Mouse (Mus musculus) kidney, embryonic 14.5 days (tissue): ENCODE data around the gene Dynlt1f. TPM values are rescaled to one million over a fixed set of nuclear protein-coding genes. Genes with fewer than 3 reads are reported as not detected.
"Not testable (repeated sequence)": the region's sequence is repeated elsewhere in the genome, so short reads cannot be mapped to it uniquely, and the experiment has no call there.

Experiments used
- ATAC-seq: fragments of 200-750 bp; cut with Nextera tagmentation; 2 replicates; pipeline ENCODE4 v1.8.0; 2017; ENCODE audit warnings: moderate number of reproducible peaks, mild to moderate bottlenecking, moderate TSS enrichment, moderate library complexity; ENCODE audit not compliant: low FRiP score, low TSS enrichment
- H3K27ac ChIP-seq: fragments of 300-500 bp; sonication (generic); 2 replicates; pipeline ENCODE4 v1.5.1; 2014; ENCODE audit warnings: low read depth, mild to moderate bottlenecking, low read length, moderate library complexity, mixed read lengths
- H3K27me3 ChIP-seq: fragments of 300-500 bp; sonication (generic); 2 replicates; pipeline ENCODE4 v1.6.1; 2014; ENCODE audit warnings: mild to moderate bottlenecking, low read length; ENCODE audit not compliant: control insufficient read depth, insufficient read depth
- H3K36me3 ChIP-seq: fragments of 300-500 bp; sonication (generic); 2 replicates; pipeline ENCODE4 v1.6.1; 2014; ENCODE audit warnings: low read length, mixed read lengths; ENCODE audit not compliant: control insufficient read depth, insufficient read depth
- H3K4me1 ChIP-seq: fragments of 300-500 bp; sonication (generic); 2 replicates; pipeline ENCODE4 v1.6.1; 2014; ENCODE audit warnings: low read length, mixed read lengths; ENCODE audit not compliant: control insufficient read depth, insufficient read depth
- H3K4me2 ChIP-seq: fragments of 300-500 bp; sonication (generic); replicated peaks from 2 replicates; pipeline ENCODE4 v1.6.1; 2014; ENCODE audit warnings: low read depth, mild to moderate bottlenecking, low read length
- H3K4me3 ChIP-seq: fragments of 300-500 bp; sonication (generic); 2 replicates; pipeline ENCODE4 v1.5.1; 2014; ENCODE audit warnings: mild to moderate bottlenecking, low read length
- H3K9ac ChIP-seq: fragments of 300-500 bp; sonication (generic); 2 replicates; pipeline ENCODE4 v1.6.1; 2014; ENCODE audit warnings: low read depth, mild to moderate bottlenecking, low read length, moderate library complexity
- H3K9me3 ChIP-seq: fragments of 300-500 bp; sonication (generic); 2 replicates; pipeline ENCODE4 v1.6.1; 2016; ENCODE audit warnings: low read length; ENCODE audit not compliant: control insufficient read depth
- WGBS: fragments of 180-500 bp; shearing (Covaris S2); extraction: QIAGEN DNeasy Blood & Tissue Kit; methylation state at CpG from one replicate; pipeline ENCODE4 v1.1.7; 2014; 5-methylcytosine and 5-hydroxymethylcytosine counted together
- polyA plus RNA-seq: library from polyadenylated mRNA; unstranded; fragments of >200 nt; fragmentation: Nextera tagmentation; extraction: Ambion mirVana; gene quantifications from 2 replicates; pipeline ENCODE4 v1.2.1, GENCODE M21; 2014

Dynlt1f gene
- polyA plus RNA-seq: 324 and 393 TPM in 2 replicates

DNA sequence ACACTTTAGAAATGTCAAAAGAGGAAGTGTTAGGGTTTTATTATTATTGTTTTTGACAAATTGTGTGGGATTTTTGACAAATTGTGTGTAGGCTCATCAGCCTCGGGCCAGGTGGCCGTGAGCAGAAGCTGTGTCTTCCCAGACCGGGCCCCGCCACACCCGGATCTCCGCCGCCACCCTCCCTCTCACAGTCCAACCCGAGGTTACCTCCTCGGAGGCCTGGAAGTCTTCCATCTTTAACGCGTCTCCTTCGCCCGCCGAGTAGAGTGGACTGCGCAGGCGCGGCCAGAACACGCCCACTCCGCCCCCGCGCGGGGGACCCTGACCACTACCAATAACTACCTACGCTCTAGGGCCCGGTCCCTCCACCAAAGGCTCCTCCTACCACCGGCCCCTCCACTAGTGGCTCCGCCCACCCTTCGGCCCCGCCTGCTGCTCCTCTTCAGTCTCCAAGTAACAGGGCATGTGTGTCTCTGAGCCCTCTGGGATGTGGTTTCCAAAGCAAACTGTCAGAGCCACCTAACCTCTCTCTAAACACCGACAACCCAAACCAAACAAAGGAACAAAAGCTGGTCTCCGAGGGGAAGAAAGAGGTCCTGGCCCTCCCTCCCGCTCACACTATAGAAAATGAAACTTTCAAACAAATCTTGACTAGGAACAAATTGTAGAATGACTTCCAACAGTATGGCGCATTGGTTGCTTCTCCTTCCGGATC lies at the start of gene Dynlt1f:
Gene Dynlt1f (minus strand): TSS at position 334 of the 715 bp plus-strand sequence.
- H3K9ac ChIP-seq: peak within 1 kb of the TSS; percentile 62
- not testable (repeated sequence) for H3K9me3 ChIP-seq, H3K27ac ChIP-seq, H3K4me1 ChIP-seq, H3K27me3 ChIP-seq, H3K36me3 ChIP-seq
- 5% methylated on average over 17 of the region's 33 CpGs for WGBS
- peak within 1 kb of the TSS; percentile 54 for H3K4me3 ChIP-seq
- H3K4me2 ChIP-seq: peak within 1 kb of the TSS; percentile 36
- peak; percentile 97 for ATAC-seq

DNA sequence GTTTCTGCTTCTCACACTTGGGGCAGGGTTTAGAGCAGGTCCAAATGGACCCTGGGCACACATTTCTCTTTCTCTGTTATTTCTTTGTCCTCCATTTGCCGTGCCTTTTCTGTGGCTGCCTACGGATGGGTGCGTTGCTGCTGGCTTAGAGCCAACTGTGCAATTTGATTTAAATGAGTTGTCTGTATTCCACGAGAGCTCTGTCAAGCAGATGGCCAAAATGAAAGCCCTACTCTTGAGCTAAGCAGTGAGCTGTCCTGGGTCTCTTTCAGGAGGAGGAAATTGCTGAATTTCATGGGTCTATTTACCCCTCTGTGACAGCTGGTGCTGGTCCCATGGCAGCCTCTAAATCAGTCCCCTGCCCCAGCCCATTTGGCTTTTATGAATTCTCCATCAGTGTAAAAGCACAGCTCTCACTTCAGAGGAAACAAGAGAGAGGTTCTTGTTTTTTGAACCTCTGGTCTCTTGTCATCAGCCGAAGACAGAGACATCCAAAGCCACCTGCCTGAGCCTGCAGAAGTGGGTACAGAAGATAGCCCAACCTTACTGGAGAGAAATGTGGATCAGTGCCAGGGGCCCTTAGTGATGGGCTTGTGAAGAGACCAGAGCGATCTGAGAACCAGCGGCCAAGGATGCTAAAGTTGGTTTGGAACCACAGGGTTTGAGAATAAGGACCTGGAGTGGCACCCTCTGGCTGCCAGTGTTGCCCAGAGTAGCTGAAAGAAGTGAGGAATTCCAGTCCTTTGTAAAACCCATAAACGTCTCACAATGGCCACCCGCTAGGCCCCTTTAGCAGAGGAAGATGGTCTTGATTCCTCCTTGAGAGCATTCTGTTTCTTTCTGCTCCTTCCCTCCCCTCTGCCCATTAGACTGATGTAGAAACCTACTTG lies 47.9 kb upstream of the Dynlt1f start:
- 49% methylated on average over 6 of the region's 9 CpGs for WGBS
- not testable (repeated sequence) for H3K4me3 ChIP-seq, H3K9me3 ChIP-seq, H3K27me3 ChIP-seq, H3K27ac ChIP-seq, H3K4me1 ChIP-seq, H3K4me2 ChIP-seq, ATAC-seq, H3K36me3 ChIP-seq, H3K9ac ChIP-seq

DNA sequence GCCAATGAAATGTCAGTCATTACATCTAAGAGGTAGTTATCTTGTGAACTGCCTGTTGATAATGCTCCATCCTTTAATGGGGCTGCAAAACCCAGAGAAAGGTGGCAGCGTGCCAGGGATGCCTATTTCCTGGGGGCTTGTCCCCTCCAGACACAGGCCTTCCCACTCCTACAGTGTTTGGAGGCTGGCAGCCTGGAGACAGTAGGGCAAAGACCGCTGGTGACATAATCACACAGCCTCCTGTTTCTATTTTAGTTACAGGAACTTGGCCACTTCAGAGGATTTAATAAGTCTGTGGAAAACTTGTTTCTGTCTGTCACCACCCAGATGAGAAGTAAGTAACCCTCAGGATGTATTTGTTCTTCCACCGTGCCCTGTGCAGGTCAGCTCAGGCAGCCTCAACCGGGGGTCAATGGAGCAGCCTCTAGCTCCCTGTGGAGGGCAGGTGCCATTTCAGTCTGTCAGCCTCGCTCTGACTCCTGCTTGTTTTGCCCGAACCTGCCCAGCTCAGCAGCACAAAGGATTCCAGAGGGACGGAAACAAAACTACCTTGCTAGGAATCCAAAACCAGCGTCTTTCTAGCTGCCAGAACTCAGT lies 47.0 kb upstream of the Dynlt1f start:
- not testable (repeated sequence) for H3K9ac ChIP-seq, H3K4me3 ChIP-seq, H3K4me2 ChIP-seq, H3K36me3 ChIP-seq, H3K4me1 ChIP-seq, H3K27ac ChIP-seq, ATAC-seq, H3K27me3 ChIP-seq, H3K9me3 ChIP-seq
- WGBS: 17% methylated on average over 1 of the region's 8 CpGs

DNA sequence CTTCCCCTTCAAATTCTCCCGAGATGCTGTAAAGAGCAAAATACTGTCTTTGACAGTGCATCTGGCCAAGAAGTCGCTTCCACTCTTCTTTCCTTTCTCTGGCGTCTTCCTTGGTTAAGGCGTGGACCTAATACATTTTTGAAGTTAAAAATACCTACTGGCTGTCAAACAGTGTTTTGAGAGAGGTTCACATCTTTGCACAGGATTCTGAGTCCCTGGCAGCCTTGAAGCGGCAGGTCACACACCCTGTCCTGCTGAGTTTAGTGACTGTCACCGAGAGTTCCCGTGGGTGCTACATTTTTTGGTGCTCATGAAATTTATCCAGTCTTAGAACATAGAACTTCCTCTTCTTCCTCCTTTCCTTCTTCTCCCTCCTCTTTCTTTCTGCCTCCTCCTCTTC lies 44.4 kb upstream of the Dynlt1f start:
- H3K4me1 ChIP-seq, H3K4me3 ChIP-seq, H3K9me3 ChIP-seq, H3K4me2 ChIP-seq, H3K36me3 ChIP-seq, H3K27ac ChIP-seq, H3K27me3 ChIP-seq, H3K9ac ChIP-seq, ATAC-seq: not testable (repeated sequence)
- WGBS: 68% methylated on average over 3 of the region's 7 CpGs

DNA sequence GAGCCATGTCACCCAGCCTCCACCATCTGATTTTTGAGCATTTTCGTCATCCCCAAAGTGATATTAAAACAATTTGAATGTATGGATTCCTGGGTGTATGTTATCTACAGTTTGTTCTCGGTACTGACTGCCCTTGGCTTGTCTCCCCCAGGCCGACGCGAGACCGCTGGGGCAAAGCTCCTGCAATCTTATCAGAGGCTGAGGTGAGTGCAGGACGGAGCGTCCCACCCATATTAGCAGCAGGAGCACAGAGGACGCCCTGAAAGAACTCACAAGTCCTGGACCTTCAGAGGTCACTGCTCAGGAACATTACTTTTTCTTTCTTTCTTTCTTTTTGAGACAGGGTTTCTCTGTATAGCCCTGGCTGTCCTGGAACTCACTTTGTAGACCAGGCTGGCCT lies 43.8 kb upstream of the Dynlt1f start:
- not testable (repeated sequence) for H3K4me3 ChIP-seq, H3K36me3 ChIP-seq, H3K27ac ChIP-seq, ATAC-seq, H3K9me3 ChIP-seq, H3K9ac ChIP-seq, H3K4me2 ChIP-seq, H3K4me1 ChIP-seq, H3K27me3 ChIP-seq
- 88% methylated on average over 8 of the region's 9 CpGs for WGBS

DNA sequence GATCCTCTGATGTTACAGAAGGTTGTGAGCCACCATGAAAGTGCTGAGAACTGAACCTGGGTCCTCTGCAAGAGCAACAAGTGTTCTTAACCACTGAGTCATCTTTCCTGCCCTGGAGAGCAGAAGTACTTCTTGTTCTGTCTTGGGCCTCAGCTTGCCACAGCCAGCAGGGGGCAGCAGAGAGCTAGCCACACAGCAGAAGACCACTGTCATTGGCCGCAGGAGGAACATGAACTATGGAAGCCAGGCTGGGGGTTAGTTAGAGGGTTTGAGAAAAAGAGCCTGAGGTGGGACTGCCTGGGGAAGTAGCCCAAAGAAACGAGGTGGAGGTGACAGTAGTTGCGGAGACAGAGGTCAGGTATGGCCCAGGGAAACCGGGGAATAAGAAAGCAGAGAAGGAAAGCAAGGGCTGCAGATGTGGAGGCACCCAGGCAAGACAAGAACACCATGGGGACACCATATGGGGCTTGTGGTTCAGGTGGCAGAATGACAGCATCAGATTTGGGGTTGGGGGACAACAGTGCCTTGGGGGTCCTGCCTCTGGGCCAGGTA lies 41.6 kb upstream of the Dynlt1f start:
- H3K36me3 ChIP-seq, H3K27ac ChIP-seq, H3K4me2 ChIP-seq, H3K27me3 ChIP-seq, H3K4me3 ChIP-seq, H3K4me1 ChIP-seq, H3K9me3 ChIP-seq, H3K9ac ChIP-seq: not testable (repeated sequence)
- 34% methylated on average over 2 of the region's 4 CpGs for WGBS
- peak; percentile 79; the same call in 1 of the 2 replicates for ATAC-seq

DNA sequence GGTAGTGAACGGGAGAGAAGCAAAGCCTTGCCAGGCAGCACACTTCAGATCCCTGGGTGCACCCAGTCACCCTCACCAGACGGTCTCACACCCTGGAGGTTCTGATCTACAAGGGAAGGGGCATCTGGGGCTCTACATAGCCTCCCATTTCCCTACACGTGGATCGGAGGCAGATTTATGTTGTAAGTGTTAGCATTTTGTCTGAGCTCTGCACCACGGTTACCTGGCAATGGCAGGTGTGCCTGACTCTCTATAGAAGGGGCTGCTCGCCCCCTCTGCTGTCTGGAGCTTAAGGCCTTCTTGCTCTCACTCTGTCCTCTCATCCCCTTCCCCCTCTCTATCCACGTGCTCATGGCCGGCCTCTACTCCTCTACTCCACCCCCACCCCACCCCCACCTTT lies 40.8 kb upstream of the Dynlt1f start:
- not testable (repeated sequence) for H3K4me3 ChIP-seq, H3K27me3 ChIP-seq, H3K4me1 ChIP-seq, H3K9ac ChIP-seq, H3K4me2 ChIP-seq, ATAC-seq, H3K36me3 ChIP-seq, H3K9me3 ChIP-seq, H3K27ac ChIP-seq
- 56% methylated on average over 8 of the region's 8 CpGs for WGBS

DNA sequence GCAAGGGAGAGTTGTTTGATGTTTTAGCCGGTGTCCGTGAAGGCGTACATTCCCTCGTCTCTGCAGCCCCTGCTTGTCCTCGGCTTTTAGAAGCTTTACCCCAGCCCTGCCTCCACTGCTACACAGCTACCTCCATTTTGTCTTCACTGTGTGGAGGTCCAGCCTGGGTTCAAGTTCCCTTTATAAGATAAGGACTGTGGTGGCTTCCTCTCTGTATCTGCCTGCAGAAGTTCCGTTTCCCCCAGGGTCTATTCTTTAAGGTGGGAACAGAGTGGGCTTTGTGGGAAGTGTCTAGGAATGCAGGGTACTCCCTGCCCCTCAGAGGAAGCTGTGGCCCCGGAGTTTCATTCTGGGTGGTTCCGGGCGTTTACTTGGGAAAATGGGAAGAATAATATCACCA lies 40.0 kb upstream of the Dynlt1f start:
- H3K4me3 ChIP-seq, H3K4me2 ChIP-seq, H3K36me3 ChIP-seq, H3K9me3 ChIP-seq, H3K9ac ChIP-seq, H3K27me3 ChIP-seq, H3K27ac ChIP-seq, H3K4me1 ChIP-seq, ATAC-seq: not testable (repeated sequence)
- 79% methylated on average over 9 of the region's 9 CpGs for WGBS

DNA sequence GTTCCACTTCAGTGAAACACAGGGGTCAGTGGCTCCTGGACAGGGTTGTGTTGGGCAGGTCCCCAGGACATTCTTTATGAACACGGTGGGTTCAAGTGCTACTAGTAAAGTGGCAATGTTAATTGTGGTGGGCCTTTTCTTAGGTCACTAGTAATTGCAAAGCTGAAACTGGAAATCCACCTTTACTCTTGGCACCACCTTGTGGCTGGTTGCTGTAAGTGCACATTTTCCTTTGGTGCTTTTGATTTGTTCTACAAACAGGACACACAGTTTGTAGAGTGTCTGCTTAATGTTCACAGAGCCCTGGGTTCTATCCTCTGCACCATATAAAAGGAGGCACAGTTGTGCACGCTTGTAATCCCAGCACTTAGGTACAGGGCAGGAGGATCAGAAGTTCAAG lies 35.9 kb upstream of the Dynlt1f start:
- not testable (repeated sequence) for H3K4me1 ChIP-seq, H3K9me3 ChIP-seq, H3K27ac ChIP-seq, H3K4me3 ChIP-seq, H3K4me2 ChIP-seq, H3K36me3 ChIP-seq, H3K9ac ChIP-seq, ATAC-seq, H3K27me3 ChIP-seq
- 10% methylated on average over 2 of the region's 2 CpGs for WGBS
